Mouse (Mus musculus) erythroblast, embryonic 14.5 days (primary cell): Measurements from ENCODE around the gene Polr3e.

Experiments
- GATA1 ChIP-seq: IDR thresholded peaks from 2 replicates; pipeline ENCODE4 v1.6.1; 2012; ENCODE audit warnings: low read length, inconsistent platforms, mixed read lengths
- TAL1 ChIP-seq: IDR thresholded peaks from 3 replicates; pipeline ENCODE4 v1.6.1; 2012; ENCODE audit warnings: low read length, inconsistent platforms, mixed read lengths

- TF ChIP-seq GATA1 (no peak), TAL1 (no peak)
Observed at GRCm38 (mm10) chr7:120941214-120941613, 23.7 kb downstream of the Polr3e start.
